Mouse (Mus musculus): Measurements from ENCODE around the gene Commd2.

DNA sequence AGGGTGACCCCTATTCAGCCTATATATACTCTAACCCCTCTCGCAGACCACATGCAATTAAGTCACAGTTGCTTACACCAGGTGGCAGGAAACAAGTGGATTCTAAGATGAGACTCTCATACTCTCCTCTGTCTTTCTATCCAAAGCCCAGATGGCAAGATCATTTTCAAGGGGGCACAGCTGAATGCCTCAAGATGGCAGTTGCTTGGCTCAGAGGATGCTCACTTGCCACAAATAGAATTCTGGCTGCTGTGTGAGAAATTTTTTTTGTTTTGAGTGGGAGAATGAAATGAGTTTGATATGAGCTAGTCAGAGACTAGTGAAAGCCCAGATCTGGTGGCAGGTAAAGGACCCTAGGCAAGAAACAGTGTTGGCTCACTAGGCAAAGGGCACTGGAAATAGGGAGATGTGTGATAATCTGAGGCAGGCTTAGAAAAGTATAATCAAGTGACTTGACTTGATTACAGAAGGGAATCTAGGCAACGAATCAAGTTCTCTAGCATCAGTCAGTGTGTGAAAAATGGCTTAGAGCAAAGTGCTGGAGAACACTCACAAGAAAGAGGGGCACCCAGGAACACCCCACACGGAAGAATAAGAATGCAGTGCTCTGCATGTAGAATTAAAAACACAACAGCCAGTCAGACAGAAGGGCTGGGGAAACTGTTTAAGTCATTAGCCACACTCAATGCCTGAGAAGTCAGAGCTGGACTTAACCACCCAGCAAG lies 16.6 kb downstream of the Commd2 start:
- no peak for TF ChIP-seq POLR2A (IDR thresholded peaks at IDR 0.05; ENCODE audit: borderline replicate concordance, extremely low read depth, low read depth, low read length)
- TF ChIP-seq CTCF (IDR thresholded peaks at IDR 0.05; ENCODE audit: insufficient read depth, low read length) = no peak

Data from lung, adult 2 months (tissue).